Mouse (Mus musculus): ENCODE measurements around the gene Apobec2.

DNA sequence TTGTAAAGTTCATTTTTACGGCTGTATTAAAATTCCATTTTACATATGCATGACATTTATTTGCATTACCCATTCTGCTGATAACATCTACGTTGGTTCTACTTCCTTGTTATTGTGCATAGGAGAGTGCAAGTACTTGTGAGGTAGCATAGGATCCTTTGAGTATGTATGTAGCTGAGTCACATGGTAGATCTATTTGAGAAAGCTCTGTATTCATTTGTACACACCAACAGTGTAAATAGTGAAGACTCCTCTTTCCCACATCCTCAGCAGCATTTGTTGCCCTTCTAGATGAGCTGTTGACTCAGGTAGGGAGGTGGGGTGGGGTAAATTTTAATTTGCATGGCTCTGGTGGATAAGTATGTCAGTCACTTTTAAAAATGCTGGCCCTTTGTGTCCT is 28.9 kb downstream of the Apobec2 start:
- TF ChIP-seq POLR2A (IDR thresholded peaks at IDR 0.05; ENCODE audit: insufficient read length, low read depth) (no peak), MAX (IDR thresholded peaks at IDR 0.05; ENCODE audit: low read depth) (no peak), E2F4 (IDR thresholded peaks at IDR 0.05; ENCODE audit: insufficient read depth) (no peak), POLR2AphosphoS2 (IDR thresholded peaks at IDR 0.05; ENCODE audit: insufficient read length, low read depth) (no peak), MYOD1 (IDR thresholded peaks at IDR 0.05; ENCODE audit: control insufficient read depth in 1 of 3, insufficient read length in 2 of 3, low read depth in 2 of 3) (no peak), USF1 (IDR thresholded peaks at IDR 0.05; ENCODE audit: low read depth) (no peak), REST (IDR thresholded peaks at IDR 0.05; ENCODE audit: insufficient read depth, insufficient read length) (no peak), TCF12 (IDR thresholded peaks at IDR 0.05; ENCODE audit: insufficient read depth, poor library complexity, severe bottlenecking) (no peak)

Measured in myocyte (in vitro differentiated cells).